Mouse (Mus musculus) heart, adult 2 months (tissue): ENCODE results near the gene Sh2b1.

ENCODE experiments used
- CTCF ChIP-seq: fragments of 200-600 bp; IDR thresholded peaks from 2 replicates; pipeline ENCODE4 v1.8.1; 2022; ENCODE audit warnings: antibody characterized with exemption, mild to moderate bottlenecking, moderate library complexity
- EP300 ChIP-seq: fragments of 200-500 bp; IDR thresholded peaks from 2 replicates; pipeline ENCODE4 v1.6.1; 2011; ENCODE audit warnings: low read depth, low read length, control low read depth; ENCODE audit not compliant: insufficient read depth

DNA sequence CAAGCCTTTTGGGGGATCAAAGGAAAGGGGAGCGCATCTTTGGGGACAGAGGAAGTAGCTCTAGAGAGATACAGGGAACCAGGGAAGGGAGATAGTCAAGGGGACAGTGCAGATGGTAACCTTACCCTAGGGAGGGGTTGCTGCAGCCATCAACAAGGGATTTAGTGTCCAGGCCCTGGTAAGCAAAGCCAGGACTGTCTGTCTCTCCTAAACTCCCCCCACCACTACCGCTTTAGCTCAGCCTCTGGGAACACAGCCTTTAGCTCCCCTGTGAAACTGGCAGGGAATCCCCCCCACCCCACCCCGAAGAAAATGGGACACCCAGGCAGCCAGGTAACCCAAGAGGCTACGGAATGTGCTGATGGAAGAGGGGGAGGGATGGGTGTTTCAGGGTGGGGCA, 11.7 kb downstream of the Sh2b1 start:
- no peak for TF ChIP-seq CTCF
- TF ChIP-seq EP300 = no peak
